Mouse (Mus musculus): ENCODE data around the gene Olfr825. TPM values are rescaled to one million over a fixed set of nuclear protein-coding genes. Genes with fewer than 3 reads are reported as not detected.
"Not testable (repeated sequence)": the region's sequence is repeated elsewhere in the genome, so short reads cannot be mapped to it uniquely, and the experiment has no call there.

Olfr825 gene
- not detected in 2 replicates for polyA plus RNA-seq (2016; fragmentation: Nextera tagmentation; extraction: Ambion mirVana)

GRCm38 (mm10) chr10:130166666-130167065 is at the start of gene Olfr825:
Olfr825 (minus strand) TSS chr10:130166766.
- no peaks in the 10 kb centered on the region for H3K36me3 ChIP-seq
- no peak within 1 kb of the TSS for H3K27ac ChIP-seq
- no peaks in the 10 kb centered on the region for H3K27me3 ChIP-seq (ENCODE audit: insufficient read depth, poor library complexity, severe bottlenecking)
- H3K4me3 ChIP-seq: no peak within 1 kb of the TSS
- no peaks in the 10 kb centered on the region for H3K4me1 ChIP-seq
- H3K9me3 ChIP-seq: no peaks in the 10 kb centered on the region
- DNase-seq (ENCODE audit: low spot score): no peak

- DNase-seq (ENCODE audit: low spot score): no peak
- Histone ChIP-seq H3K27ac (no peak within 1 kb of the TSS), H3K36me3 (no peaks in the 10 kb centered on the region), H3K9me3 (no peaks in the 10 kb centered on the region), H3K27me3 (ENCODE audit: insufficient read depth, poor library complexity, severe bottlenecking) (no peaks in the 10 kb centered on the region), H3K4me1 (no peaks in the 10 kb centered on the region), H3K4me3 (no peak within 1 kb of the TSS)
- 81% methylated on average over 1 of the region's 1 CpGs for WGBS
Observed at GRCm38 (mm10) chr10:130214303-130214702, 47.7 kb upstream of the Olfr825 start, which contains the start of gene Olfr827. Olfr827 (minus strand) TSS chr10:130214403.

GRCm38 (mm10) chr10:130184086-130184485 is 17.5 kb upstream of the Olfr825 start, which contains the start of gene Olfr826:
Olfr826 (minus strand) TSS chr10:130184186.
- no peaks in the 10 kb centered on the region for H3K4me1 ChIP-seq
- DNase-seq (ENCODE audit: low spot score): no peak
- no peak within 1 kb of the TSS for H3K4me3 ChIP-seq
- no peaks in the 10 kb centered on the region for H3K36me3 ChIP-seq
- H3K9me3 ChIP-seq: no peaks in the 10 kb centered on the region
- H3K27me3 ChIP-seq (ENCODE audit: insufficient read depth, poor library complexity, severe bottlenecking): no peaks in the 10 kb centered on the region
- no peak within 1 kb of the TSS for H3K27ac ChIP-seq
- 63% methylated on average over 1 of the region's 1 CpGs for WGBS

GRCm38 (mm10) chr10:130165196-130165595 is 1.4 kb downstream of the Olfr825 start:
- Histone ChIP-seq H3K4me3 (no peak overlapping the region), H3K4me1 (no peaks in the 10 kb centered on the region), H3K36me3 (no peaks in the 10 kb centered on the region), H3K27me3 (ENCODE audit: insufficient read depth, poor library complexity, severe bottlenecking) (no peaks in the 10 kb centered on the region), H3K9me3 (no peaks in the 10 kb centered on the region), H3K27ac (no peak overlapping the region)
- DNase-seq (ENCODE audit: low spot score): no peak

GRCm38 (mm10) chr10:130144121-130144520 is 22.4 kb downstream of the Olfr825 start:
- H3K36me3 ChIP-seq: no peaks in the 10 kb centered on the region
- H3K4me3 ChIP-seq: no peak overlapping the region
- WGBS: 69% methylated on average over 5 of the region's 5 CpGs

GRCm38 (mm10) chr10:130142481-130142880 is 24.1 kb downstream of the Olfr825 start:
- not testable (repeated sequence) for H3K9me3 ChIP-seq; H3K27me3 ChIP-seq (ENCODE audit: insufficient read depth, poor library complexity, severe bottlenecking); DNase-seq (ENCODE audit: low spot score); H3K4me3 ChIP-seq; H3K36me3 ChIP-seq; H3K4me1 ChIP-seq; H3K27ac ChIP-seq
- 79% methylated on average over 5 of the region's 5 CpGs for WGBS

More at GRCm38 (mm10) chr10:130144121-130144520, 22.4 kb downstream of the Olfr825 start:
- Histone ChIP-seq H3K9me3 (no peaks in the 10 kb centered on the region), H3K27ac (no peak overlapping the region), H3K27me3 (ENCODE audit: insufficient read depth, poor library complexity, severe bottlenecking) (no peaks in the 10 kb centered on the region), H3K4me1 (no peaks in the 10 kb centered on the region)
- DNase-seq (ENCODE audit: low spot score): no peak

- no peak for DNase-seq (ENCODE audit: low spot score)
- Histone ChIP-seq H3K4me3 (no peak overlapping the region), H3K27me3 (ENCODE audit: insufficient read depth, poor library complexity, severe bottlenecking) (no peaks in the 10 kb centered on the region), H3K9me3 (no peaks in the 10 kb centered on the region), H3K27ac (no peak overlapping the region), H3K4me1 (no peaks in the 10 kb centered on the region), H3K36me3 (no peaks in the 10 kb centered on the region)
Observed at GRCm38 (mm10) chr10:130134811-130135210, 31.8 kb downstream of the Olfr825 start.

GRCm38 (mm10) chr10:130129900-130130299 is 36.7 kb downstream of the Olfr825 start, which contains the start of gene Olfr824:
Olfr824 (minus strand) TSS chr10:130130000.
- not testable (repeated sequence) for H3K27ac ChIP-seq; H3K4me3 ChIP-seq; H3K9me3 ChIP-seq; H3K36me3 ChIP-seq; DNase-seq (ENCODE audit: low spot score); H3K4me1 ChIP-seq; H3K27me3 ChIP-seq (ENCODE audit: insufficient read depth, poor library complexity, severe bottlenecking)

GRCm38 (mm10) chr10:130116045-130116444 is 50.5 kb downstream of the Olfr825 start:
- H3K36me3 ChIP-seq; H3K4me3 ChIP-seq; H3K9me3 ChIP-seq; DNase-seq (ENCODE audit: low spot score); H3K27ac ChIP-seq; H3K27me3 ChIP-seq (ENCODE audit: insufficient read depth, poor library complexity, severe bottlenecking); H3K4me1 ChIP-seq: not testable (repeated sequence)
- 70% methylated on average over 3 of the region's 3 CpGs for WGBS

GRCm38 (mm10) chr10:130115283-130115682 is 51.3 kb downstream of the Olfr825 start, which contains the start of gene Olfr823:
Olfr823 (minus strand) TSS chr10:130115383.
- H3K27ac ChIP-seq; DNase-seq (ENCODE audit: low spot score); H3K9me3 ChIP-seq; H3K27me3 ChIP-seq (ENCODE audit: insufficient read depth, poor library complexity, severe bottlenecking); H3K4me3 ChIP-seq; H3K36me3 ChIP-seq; H3K4me1 ChIP-seq: not testable (repeated sequence)
- WGBS: 71% methylated on average over 1 of the region's 1 CpGs

Other genes starting within 250 kb of the Olfr825 start
- gene Olfr818, start 217.7 kb downstream of the Olfr825 start, polyA plus RNA-seq (2016; fragmentation: Nextera tagmentation; extraction: Ambion mirVana): not detected in 2 replicates
- gene Olfr819, start 199.5 kb downstream of the Olfr825 start, polyA plus RNA-seq (2016; fragmentation: Nextera tagmentation; extraction: Ambion mirVana): not detected in 2 replicates
- not detected in 2 replicates for gene Olfr247, start 190.6 kb downstream of the Olfr825 start, polyA plus RNA-seq (2016; fragmentation: Nextera tagmentation; extraction: Ambion mirVana)
- not detected in 2 replicates for gene Gm10310, start 181.7 kb downstream of the Olfr825 start, polyA plus RNA-seq (2016; fragmentation: Nextera tagmentation; extraction: Ambion mirVana)
- gene Olfr820, start 154.1 kb downstream of the Olfr825 start, polyA plus RNA-seq (2016; fragmentation: Nextera tagmentation; extraction: Ambion mirVana): not detected in 2 replicates
- not detected in 2 replicates for gene Olfr821, start 136.4 kb downstream of the Olfr825 start, polyA plus RNA-seq (2016; fragmentation: Nextera tagmentation; extraction: Ambion mirVana)
- gene Olfr822, start 95.6 kb downstream of the Olfr825 start, polyA plus RNA-seq (2016; fragmentation: Nextera tagmentation; extraction: Ambion mirVana): not detected in 2 replicates
- gene Olfr823, start 51.4 kb downstream of the Olfr825 start, polyA plus RNA-seq (2016; fragmentation: Nextera tagmentation; extraction: Ambion mirVana): not detected in 2 replicates
- gene Olfr824, start 36.8 kb downstream of the Olfr825 start, polyA plus RNA-seq (2016; fragmentation: Nextera tagmentation; extraction: Ambion mirVana): not detected in 2 replicates
- gene Olfr826, start 17.4 kb upstream of the Olfr825 start, polyA plus RNA-seq (2016; fragmentation: Nextera tagmentation; extraction: Ambion mirVana): not detected in 2 replicates
- not detected in 2 replicates for gene Olfr827, start 47.6 kb upstream of the Olfr825 start, polyA plus RNA-seq (2016; fragmentation: Nextera tagmentation; extraction: Ambion mirVana)
- 0.06 and 0.28 TPM in 2 replicates for gene Neurod4, start 113.5 kb upstream of the Olfr825 start, polyA plus RNA-seq (2016; fragmentation: Nextera tagmentation; extraction: Ambion mirVana)
- 0.23 TPM in 1 of 2 replicates, not detected in the other for gene Tespa1, start 156.1 kb upstream of the Olfr825 start, polyA plus RNA-seq (2016; fragmentation: Nextera tagmentation; extraction: Ambion mirVana)
- gene Vmn2r84, start 227.6 kb upstream of the Olfr825 start, polyA plus RNA-seq (2016; fragmentation: Nextera tagmentation; extraction: Ambion mirVana): not detected in 2 replicates

Data from heart, embryonic 10.5 days (tissue).